Mouse (Mus musculus): Measurements from ENCODE around the gene Casp8. TPM values are rescaled to one million over a fixed set of nuclear protein-coding genes. Genes with fewer than 3 reads are reported as not detected.
"Not testable (repeated sequence)": the region's sequence is repeated elsewhere in the genome, so short reads cannot be mapped to it uniquely, and the experiment has no call there.

The Casp8 gene
- polyA plus RNA-seq, 1 experiment, result 9.4 TPM

GRCm38 (mm10) chr1:58885646-58886045 lies 90.5 kb downstream of the Casp8 start:
- WGBS, result 85% methylated on average over 4 of the region's 4 CpGs
- no peaks in the 10 kb centered on the region for H3K27me3 ChIP-seq (ENCODE audit: control insufficient read depth, insufficient read depth, low read length)
- no peak for TF ChIP-seq CTCF (IDR thresholded peaks at IDR 0.05; ENCODE audit: extremely low read depth, insufficient read length, insufficient replicate concordance, low read depth, low read length)
- no peak for TF ChIP-seq POLR2A (IDR thresholded peaks at IDR 0.05; ENCODE audit: low read depth, low read length)
- H3K4me3 ChIP-seq (ENCODE audit: low read depth, low read length), result no peak overlapping the region
- no peak overlapping the region for H3K27ac ChIP-seq (ENCODE audit: insufficient read depth, low read depth, low read length)
- no peaks in the 10 kb centered on the region for H3K36me3 ChIP-seq (ENCODE audit: control insufficient read depth, insufficient read depth, low read length)
- H3K4me1 ChIP-seq (ENCODE audit: control insufficient read depth, insufficient read depth, insufficient read length, low read length), result peaks cover 6% of the 10 kb centered on the region; the same call in 1 of the 2 replicates

- H3K4me3 ChIP-seq (ENCODE audit: low read depth, low read length), result no peak overlapping the region
- 72% methylated on average over 5 of the region's 5 CpGs for WGBS
- H3K27ac ChIP-seq (ENCODE audit: insufficient read depth, low read depth, low read length), result peak overlapping the region; percentile 64
- H3K4me1 ChIP-seq (ENCODE audit: control insufficient read depth, insufficient read depth, insufficient read length, low read length), result peaks cover 12% of the 10 kb centered on the region; the same call in 1 of the 2 replicates
- no peaks in the 10 kb centered on the region for H3K36me3 ChIP-seq (ENCODE audit: control insufficient read depth, insufficient read depth, low read length)
- no peak for TF ChIP-seq CTCF (IDR thresholded peaks at IDR 0.05; ENCODE audit: extremely low read depth, insufficient read length, insufficient replicate concordance, low read depth, low read length)
- no peak for TF ChIP-seq POLR2A (IDR thresholded peaks at IDR 0.05; ENCODE audit: low read depth, low read length)
- H3K27me3 ChIP-seq (ENCODE audit: control insufficient read depth, insufficient read depth, low read length), result no peaks in the 10 kb centered on the region
Measured at GRCm38 (mm10) chr1:58889826-58890546, 94.8 kb downstream of the Casp8 start.

- peak overlapping the region; percentile 78 for H3K27ac ChIP-seq (ENCODE audit: insufficient read depth, low read depth, low read length)
- H3K27me3 ChIP-seq (ENCODE audit: control insufficient read depth, insufficient read depth, low read length); H3K4me3 ChIP-seq (ENCODE audit: low read depth, low read length); H3K36me3 ChIP-seq (ENCODE audit: control insufficient read depth, insufficient read depth, low read length): not testable (repeated sequence)
- 61% methylated on average over 5 of the region's 5 CpGs for WGBS
- peaks cover 12% of the 10 kb centered on the region; the same call in 1 of the 2 replicates for H3K4me1 ChIP-seq (ENCODE audit: control insufficient read depth, insufficient read depth, insufficient read length, low read length)
Measured at GRCm38 (mm10) chr1:58890697-58891290, 95.6 kb downstream of the Casp8 start.

- H3K27ac ChIP-seq (ENCODE audit: insufficient read depth, low read depth, low read length), result peak overlapping the region; percentile 78
Measured at GRCm38 (mm10) chr1:58891481-58892170, 96.5 kb downstream of the Casp8 start.

GRCm38 (mm10) chr1:58892386-58892785 lies 97.2 kb downstream of the Casp8 start:
- not testable (repeated sequence) for H3K27me3 ChIP-seq (ENCODE audit: control insufficient read depth, insufficient read depth, low read length); H3K27ac ChIP-seq (ENCODE audit: insufficient read depth, low read depth, low read length); H3K4me3 ChIP-seq (ENCODE audit: low read depth, low read length); H3K36me3 ChIP-seq (ENCODE audit: control insufficient read depth, insufficient read depth, low read length)
- 84% methylated on average over 8 of the region's 8 CpGs for WGBS
- H3K4me1 ChIP-seq (ENCODE audit: control insufficient read depth, insufficient read depth, insufficient read length, low read length), result peaks cover 12% of the 10 kb centered on the region; the same call in 1 of the 2 replicates

More at GRCm38 (mm10) chr1:58891481-58892170, 96.5 kb downstream of the Casp8 start:
- H3K4me1 ChIP-seq (ENCODE audit: control insufficient read depth, insufficient read depth, insufficient read length, low read length), result peaks cover 12% of the 10 kb centered on the region; the same call in 1 of the 2 replicates
- H3K4me3 ChIP-seq (ENCODE audit: low read depth, low read length); H3K36me3 ChIP-seq (ENCODE audit: control insufficient read depth, insufficient read depth, low read length); H3K27me3 ChIP-seq (ENCODE audit: control insufficient read depth, insufficient read depth, low read length): not testable (repeated sequence)
- 14% methylated on average over 2 of the region's 2 CpGs for WGBS

Other genes starting within 250 kb of the Casp8 start
- 0.39 and 1.2 TPM in 2 replicates for gene Fam126b, start 209.1 kb upstream of the Casp8 start, polyA plus RNA-seq (2012; rRNA removed)
- 17.3 and 21.3 TPM in 2 replicates for gene Ndufb3, start 209.0 kb upstream of the Casp8 start, polyA plus RNA-seq (2012; rRNA removed)
- gene Als2cr12, start 99.4 kb upstream of the Casp8 start, polyA plus RNA-seq (2012; rRNA removed), result 0.06 and 0.47 TPM in 2 replicates
- 9.8 and 29.5 TPM in 2 replicates for gene Cflar, start 83.9 kb upstream of the Casp8 start, polyA plus RNA-seq (2012; rRNA removed)
- gene Trak2, start 178.1 kb downstream of the Casp8 start, polyA plus RNA-seq (2012; rRNA removed), result 10.2 and 13.0 TPM in 2 replicates
- gene Stradb, start 178.1 kb downstream of the Casp8 start, polyA plus RNA-seq (2012; rRNA removed), result 2.6 and 6.2 TPM in 2 replicates